Mouse (Mus musculus): ENCODE results near the gene Cnksr3. TPM values are rescaled to one million over a fixed set of nuclear protein-coding genes. Genes with fewer than 3 reads are reported as not detected.

The Cnksr3 gene
- polyA plus RNA-seq, 1 experiment, result 7.6 TPM

DNA sequence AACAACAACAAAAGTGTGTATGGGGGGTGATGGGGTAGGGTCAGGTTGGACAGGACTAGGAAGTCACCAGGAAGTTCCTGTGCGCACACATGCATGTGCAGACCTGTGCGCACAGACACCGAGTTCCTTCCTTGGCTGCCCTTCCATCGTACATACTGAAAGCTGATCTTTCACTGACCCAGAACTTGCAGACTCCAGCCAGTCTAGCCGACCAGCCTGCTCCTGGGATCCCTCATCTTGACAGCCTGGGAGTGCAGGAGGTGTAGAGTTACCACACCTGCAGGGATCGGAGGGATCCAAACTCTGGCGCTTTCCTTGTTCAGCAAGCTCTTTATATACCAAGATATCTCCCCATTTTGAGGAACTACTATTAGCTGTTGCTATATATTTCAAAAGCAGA, 94.3 kb downstream of the Cnksr3 start:
- DNase-seq (ENCODE audit: low read depth, low spot score), result no peak
- 73% methylated on average over 7 of the region's 7 CpGs for WGBS

DNA sequence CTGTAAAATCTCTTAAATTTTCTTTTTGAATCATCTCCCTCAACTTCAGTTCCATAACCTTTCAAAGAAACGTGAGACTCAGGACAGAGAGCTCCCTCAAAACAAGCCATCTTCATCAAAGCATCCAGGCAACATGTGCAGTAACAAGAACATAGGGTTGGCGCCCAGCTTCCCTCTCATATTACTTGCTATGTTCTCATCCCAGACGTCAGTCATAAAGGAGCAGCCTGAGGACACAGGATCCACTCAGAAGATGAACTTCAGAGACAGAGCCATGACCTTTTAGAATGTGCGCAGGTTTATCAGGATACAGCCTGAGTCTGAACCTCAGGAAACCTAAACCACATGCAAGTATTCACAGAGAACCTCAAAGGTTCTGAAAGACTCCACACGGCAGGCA, 97.2 kb downstream of the Cnksr3 start:
- no peak for DNase-seq (ENCODE audit: low read depth, low spot score)
- WGBS, result 87% methylated on average over 5 of the region's 5 CpGs

DNA sequence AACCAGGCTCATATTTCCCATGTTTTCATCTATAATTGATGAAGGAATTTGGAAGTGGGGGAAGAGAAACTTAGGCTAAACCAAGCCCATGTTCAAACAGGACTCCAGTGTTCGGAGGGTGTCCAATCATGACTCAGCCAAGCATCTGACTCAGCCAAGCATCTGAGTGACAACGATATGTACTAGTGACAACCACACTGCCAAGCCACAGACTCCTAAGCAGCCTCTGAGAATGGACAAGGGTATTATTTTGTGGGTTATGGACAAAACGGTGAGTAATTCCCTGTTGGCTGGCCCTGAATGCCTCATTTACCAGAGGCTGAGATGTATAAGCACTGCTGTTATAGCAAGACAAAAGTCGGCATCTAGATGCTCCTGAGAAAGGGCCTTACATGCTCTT, 98.3 kb downstream of the Cnksr3 start:
- WGBS, result 78% methylated on average over 4 of the region's 4 CpGs
- DNase-seq (ENCODE audit: low read depth, low spot score), result no peak

DNA sequence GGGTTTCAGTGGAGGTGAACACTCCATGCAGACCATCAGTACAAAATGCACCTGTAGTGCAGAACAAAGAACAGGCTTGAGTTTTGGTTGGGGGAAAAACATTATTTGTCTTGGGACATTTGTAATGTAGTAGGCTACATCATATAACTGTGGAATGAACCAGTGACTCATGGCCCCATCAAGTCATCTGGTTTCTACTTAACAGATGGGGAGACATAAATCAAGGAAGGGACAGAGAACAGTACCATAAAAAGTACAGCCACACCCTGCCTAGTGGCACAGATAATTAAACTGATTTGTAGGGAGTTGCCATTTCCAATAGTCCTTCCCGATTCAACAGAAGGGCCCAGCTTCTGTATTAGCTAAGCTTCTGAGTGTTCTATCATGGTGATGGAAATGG, 98.9 kb downstream of the Cnksr3 start:
- 16% methylated on average over 1 of the region's 1 CpGs for WGBS
- DNase-seq (ENCODE audit: low read depth, low spot score), result peak; percentile 54

DNA sequence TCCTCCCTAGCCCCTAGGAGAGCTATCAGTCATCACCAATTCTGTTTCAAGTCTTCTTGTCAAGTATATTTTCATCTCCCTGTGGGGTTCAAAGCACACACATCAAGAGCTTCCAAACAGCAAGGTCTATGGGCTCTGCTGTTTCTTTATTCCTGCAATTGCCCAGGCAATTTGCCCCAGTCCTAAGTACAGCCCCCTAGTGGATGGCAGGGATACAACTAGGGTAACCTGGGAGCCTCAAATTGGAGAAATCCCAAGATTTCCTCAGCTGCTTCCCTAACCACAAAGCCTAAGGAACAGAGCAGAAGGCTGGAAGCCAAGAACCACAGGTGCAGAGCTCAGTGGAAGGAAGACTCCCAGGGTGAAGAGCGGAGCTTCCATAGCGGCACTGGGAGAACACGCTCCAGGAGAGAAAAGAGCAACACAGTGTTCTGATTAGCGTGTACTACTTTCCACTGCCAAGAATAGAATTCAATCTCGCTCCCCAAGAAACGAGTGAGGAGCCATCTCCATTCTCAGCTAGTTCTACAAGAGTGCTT, 100.5 kb downstream of the Cnksr3 start:
- no peak for DNase-seq (ENCODE audit: low read depth, low spot score)
- WGBS, result 84% methylated on average over 6 of the region's 6 CpGs

DNA sequence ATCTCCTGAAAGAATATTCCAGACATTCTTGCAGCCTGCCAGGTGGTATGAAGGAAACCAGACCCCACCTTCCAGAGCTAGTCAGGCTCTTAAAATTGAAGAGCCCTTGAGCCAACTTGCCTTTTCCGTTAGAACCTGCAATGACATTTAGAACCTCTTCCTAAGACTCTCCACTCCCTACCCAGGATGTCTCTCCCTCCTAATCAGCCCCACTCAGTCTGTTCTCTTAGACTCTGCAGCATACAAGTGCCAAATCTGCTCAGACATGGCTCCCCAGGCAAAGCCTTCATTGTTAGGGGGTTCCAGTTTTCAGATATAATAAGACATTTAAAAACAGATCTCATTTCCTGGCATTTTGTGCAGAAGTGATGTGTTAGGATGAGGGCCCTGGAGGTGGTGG, 108.2 kb downstream of the Cnksr3 start:
- WGBS, result 53% methylated on average over 1 of the region's 1 CpGs
- DNase-seq (ENCODE audit: low read depth, low spot score), result no peak

DNA sequence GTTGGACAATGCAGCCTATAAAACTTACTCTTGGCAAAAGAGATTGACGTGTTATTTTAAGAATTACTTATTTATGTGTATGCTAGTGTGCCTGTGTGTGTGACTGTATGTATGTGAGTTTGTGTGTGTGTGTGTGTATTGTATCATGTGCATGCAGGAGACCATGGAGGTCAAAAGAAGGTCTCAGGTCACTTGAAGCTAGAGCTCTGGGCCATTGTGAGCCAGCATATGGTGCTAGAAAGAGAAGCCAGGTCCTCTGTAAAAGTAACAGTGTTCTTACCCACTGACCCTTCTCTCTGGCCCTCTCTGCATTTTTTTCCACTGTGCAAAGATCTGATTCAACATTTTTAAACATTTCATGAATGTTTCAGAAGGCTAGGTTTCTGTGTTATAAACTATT, 134.1 kb downstream of the Cnksr3 start:
- 85% methylated on average over 1 of the region's 1 CpGs for WGBS
- DNase-seq (ENCODE audit: low read depth, low spot score), result no peak

DNA sequence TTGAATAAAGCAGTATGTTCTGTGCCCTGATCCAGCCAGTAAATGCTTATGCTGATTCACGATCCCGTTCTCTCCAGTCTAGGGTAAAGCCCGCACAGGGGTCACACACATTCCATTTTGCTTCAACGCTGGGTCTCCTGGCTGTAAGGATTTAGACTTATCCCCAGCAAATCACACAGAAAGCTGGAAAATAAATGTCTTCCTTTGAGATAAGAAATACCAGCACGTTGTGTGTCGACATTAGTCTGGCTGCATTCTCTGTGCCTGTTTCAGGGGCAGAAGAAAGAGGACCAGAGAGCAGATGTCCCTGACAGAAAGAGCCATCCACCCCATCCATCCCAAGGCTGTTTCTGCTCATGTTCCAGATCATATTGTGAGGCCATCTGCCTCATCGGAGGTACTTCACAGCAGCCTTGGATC, 134.6 kb downstream of the Cnksr3 start:
- no peak for DNase-seq (ENCODE audit: low read depth, low spot score)
- 79% methylated on average over 7 of the region's 7 CpGs for WGBS

DNA sequence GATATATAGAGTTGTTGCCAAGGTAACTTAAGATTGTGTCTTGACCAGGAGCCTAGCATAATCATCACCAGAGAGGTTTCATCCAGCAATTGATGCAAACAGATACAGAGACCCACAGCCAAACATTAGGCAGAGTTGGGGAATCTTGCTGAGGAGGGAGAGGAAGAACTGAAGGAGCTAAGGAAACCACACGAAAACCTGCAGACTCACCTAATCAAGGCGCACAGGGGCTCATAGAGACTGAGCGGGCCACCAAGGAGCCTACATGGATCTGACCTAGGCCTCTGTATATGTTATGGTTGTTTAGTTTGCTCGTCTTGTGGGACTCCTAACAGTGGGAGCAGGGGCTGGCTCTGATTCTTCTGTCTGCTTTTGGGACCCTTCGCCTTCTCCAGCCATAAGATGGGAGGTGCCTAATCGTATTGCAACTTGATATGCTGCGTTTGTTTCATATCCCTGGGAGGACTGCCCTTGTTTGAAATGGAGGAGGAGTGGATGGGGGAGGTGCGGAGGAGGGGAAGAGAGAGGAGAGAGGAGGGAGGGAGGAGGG, 135.3 kb downstream of the Cnksr3 start:
- 67% methylated on average over 8 of the region's 8 CpGs for WGBS
- no peak for DNase-seq (ENCODE audit: low read depth, low spot score)

DNA sequence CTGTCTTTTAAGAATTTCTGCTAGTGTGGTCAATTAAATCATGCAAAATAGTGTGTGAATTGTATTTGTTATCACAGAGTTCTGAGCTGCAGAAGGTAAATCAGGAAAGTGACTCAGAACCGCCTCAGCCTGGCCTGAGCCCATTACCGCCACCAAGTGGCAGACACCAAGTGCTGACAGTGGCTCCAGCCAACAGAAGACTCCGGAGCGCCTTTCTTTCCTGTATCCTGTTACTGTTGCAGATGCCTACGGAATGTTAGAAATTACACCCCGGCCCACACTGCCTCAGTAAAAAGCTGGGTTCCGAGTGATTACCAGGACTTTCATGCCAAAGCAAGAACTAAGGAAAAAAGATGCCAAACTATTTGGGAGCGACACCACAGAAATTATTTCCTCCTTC, 135.8 kb downstream of the Cnksr3 start:
- WGBS, result 11% methylated on average over 8 of the region's 8 CpGs
- DNase-seq (ENCODE audit: low read depth, low spot score), result peak; percentile 36

DNA sequence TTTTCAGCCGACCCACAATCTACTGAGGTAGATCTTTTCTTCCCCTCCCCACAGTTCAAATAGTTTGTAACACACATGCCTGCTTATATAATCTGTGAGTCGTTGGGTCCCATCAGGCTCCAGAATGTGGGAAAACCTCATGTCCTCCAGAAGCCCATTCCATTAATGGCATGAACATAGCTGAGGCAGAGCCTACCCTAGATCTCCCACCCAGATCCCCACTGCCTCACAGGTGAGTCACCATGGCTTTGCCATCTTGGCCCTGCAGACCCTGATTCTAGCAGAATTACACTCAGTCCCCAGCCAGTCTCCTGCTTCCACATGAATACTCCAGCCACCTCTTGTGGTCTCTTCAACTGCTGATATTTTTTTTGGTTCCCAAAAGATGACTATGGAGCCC, 136.4 kb downstream of the Cnksr3 start:
- DNase-seq (ENCODE audit: low read depth, low spot score), result no peak
- 83% methylated on average over 2 of the region's 2 CpGs for WGBS

DNA sequence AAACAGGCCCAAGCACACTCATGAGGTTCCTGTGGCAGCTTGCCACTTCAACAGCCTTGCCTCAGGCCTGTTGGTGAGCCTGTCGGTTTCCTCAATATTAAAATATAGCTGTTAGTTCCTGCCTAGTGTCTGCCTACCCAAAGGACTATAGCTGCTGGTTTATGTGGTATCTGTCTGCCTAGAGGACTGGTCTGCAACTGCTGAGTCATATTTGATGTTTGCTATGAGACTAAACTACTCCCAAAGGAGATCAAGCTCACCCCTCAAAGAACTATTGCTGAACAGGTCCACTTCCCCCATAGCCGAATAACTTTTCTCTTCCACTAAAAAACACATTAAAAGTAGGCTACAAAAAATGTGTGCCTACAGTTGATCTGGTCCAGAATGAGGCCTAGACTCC, 137.8 kb downstream of the Cnksr3 start:
- no peak for DNase-seq (ENCODE audit: low read depth, low spot score)
- 82% methylated on average over 2 of the region's 2 CpGs for WGBS

DNA sequence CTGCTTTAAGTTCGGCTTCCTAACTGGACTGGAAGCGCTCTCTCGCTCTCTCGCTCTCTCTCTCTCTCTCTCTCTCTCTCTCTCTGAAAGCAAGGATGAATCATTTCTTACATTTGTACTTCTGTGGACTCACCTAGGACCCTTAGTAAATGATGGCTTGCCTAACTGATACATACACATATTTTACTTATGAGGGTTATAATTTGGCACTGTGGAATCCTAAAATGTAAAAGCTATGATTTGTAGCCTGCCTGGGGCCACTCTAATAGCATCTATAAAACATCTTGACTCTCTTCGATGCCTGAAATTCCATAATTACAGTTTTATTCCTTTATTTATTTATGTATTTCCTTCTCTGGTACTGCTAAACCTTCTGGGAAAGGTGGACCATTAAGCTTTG, 141.1 kb downstream of the Cnksr3 start:
- 78% methylated on average over 5 of the region's 5 CpGs for WGBS
- DNase-seq (ENCODE audit: low read depth, low spot score), result no peak

DNA sequence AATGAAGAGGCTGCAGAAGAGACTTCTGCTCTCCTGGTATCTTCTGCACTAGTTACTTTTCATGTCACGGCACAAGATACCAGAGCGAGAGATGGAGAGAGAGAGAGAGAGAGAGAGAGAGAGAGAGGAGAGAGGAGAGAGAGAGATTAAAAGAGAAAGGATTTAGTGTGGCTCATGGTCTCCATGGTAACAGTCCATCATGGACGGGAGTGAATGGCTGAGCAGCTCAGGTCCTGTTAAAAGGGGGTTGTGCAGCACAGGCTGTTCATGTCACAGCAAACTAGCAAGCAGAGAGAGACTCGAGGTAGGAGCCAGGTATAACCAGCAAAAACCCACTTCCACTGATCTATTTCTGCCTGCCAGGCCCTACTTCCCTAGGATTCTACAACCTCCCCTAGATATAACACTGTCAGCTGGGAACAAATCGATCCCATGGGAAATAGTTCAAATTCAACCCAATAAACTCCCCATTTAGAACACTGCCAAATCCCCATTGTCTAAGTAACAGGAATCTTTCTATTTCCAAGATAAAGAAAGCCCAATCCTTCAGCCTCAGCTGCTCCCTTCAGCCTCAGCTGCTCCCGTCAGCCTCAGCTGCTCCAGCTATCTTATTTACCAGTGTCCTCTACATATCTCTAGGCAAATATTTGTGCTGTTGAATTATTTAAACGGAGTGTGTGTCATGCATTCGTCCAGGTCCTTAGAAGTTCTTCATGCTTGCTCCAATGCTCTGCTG, 141.8 kb downstream of the Cnksr3 start:
- DNase-seq (ENCODE audit: low read depth, low spot score), result no peak
- 56% methylated on average over 8 of the region's 8 CpGs for WGBS

DNA sequence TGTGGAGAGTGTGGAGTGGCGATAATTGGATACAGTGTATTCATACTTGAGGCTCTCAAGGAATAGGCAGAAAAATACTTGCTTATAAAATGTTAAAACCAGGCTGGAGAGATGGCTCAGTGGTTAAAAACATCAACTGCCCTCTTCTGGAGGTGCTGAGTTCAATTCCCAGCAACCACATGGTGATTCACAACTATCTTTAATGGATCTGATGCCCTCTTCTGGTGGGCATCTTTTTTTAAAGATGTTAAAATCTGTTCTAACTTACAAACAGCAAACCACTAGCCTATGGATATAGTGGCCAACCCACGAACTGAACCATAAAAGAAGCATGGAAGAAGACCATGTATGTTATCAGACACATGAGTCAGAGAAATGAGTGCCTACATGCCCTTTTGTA, 142.9 kb downstream of the Cnksr3 start:
- WGBS, result 80% methylated on average over 2 of the region's 2 CpGs

More for the DNA sequence above, 142.9 kb downstream of the Cnksr3 start:
- no peak for DNase-seq (ENCODE audit: low read depth, low spot score)

Other genes with a start within 250 kb of the Cnksr3 start
- gene Ipcef1, start 159.8 kb downstream of the Cnksr3 start, polyA plus RNA-seq (2012; rRNA removed), result 0.30 and 0.52 TPM in 2 replicates